Mouse (Mus musculus) liver, postnatal 0 days (tissue): ENCODE measurements around the gene Mthfd1l. TPM values are rescaled to one million over a fixed set of nuclear protein-coding genes. Genes with fewer than 3 reads are reported as not detected.

Experiments used
- ATAC-seq: fragments of 200-750 bp; cut with Nextera tagmentation; 2 replicates; pipeline ENCODE4 v1.8.0; 2017; ENCODE audit warnings: mild to moderate bottlenecking, moderate library complexity
- DNase-seq: peaks from one replicate; pipeline ENCODE4 v3.0.0-alpha.2; 2016
- H3K27ac ChIP-seq: fragments of 300-500 bp; sonication (generic); 2 replicates; pipeline ENCODE4 v1.5.1; 2014; ENCODE audit warnings: antibody characterized with exemption, moderate library complexity, mild to moderate bottlenecking, low read depth
- H3K27me3 ChIP-seq: fragments of 300-500 bp; sonication (generic); 2 replicates; pipeline ENCODE4 v1.6.1; 2014; ENCODE audit warnings: low read length, control low read depth, mixed read lengths; ENCODE audit not compliant: insufficient read depth
- H3K36me3 ChIP-seq: fragments of 300-500 bp; sonication (generic); replicated peaks from 2 replicates; pipeline ENCODE4 v1.6.1; 2014; ENCODE audit warnings: mild to moderate bottlenecking, control low read depth, low read length, moderate library complexity, mixed read lengths; ENCODE audit not compliant: insufficient read depth
- H3K4me1 ChIP-seq: fragments of 300-500 bp; sonication (generic); 2 replicates; pipeline ENCODE4 v1.6.1; 2014; ENCODE audit warnings: antibody characterized with exemption, mild to moderate bottlenecking, control low read depth; ENCODE audit not compliant: insufficient read depth
- H3K4me2 ChIP-seq: fragments of 300-500 bp; sonication (generic); 2 replicates; pipeline ENCODE4 v1.6.1; 2014; ENCODE audit warnings: low read depth, mild to moderate bottlenecking, low read length, moderate library complexity, mixed read lengths
- H3K4me3 ChIP-seq: fragments of 300-500 bp; sonication (generic); 2 replicates; pipeline ENCODE4 v1.5.1; 2014; ENCODE audit warnings: low read depth, low read length
- H3K9ac ChIP-seq: fragments of 300-500 bp; sonication (generic); replicated peaks from 2 replicates; pipeline ENCODE4 v1.6.1; 2014; ENCODE audit warnings: mild to moderate bottlenecking, moderate library complexity
- H3K9me3 ChIP-seq: fragments of 300-500 bp; sonication (generic); 2 replicates; pipeline ENCODE4 v1.6.1; 2016; ENCODE audit warnings: mild to moderate bottlenecking, control low read depth, low read length, mixed read lengths
- CTCF ChIP-seq: sonication (generic); IDR thresholded peaks from 2 replicates; pipeline ENCODE4 v1.5.1; 2016; ENCODE audit warnings: antibody characterized with exemption, low read depth
- EP300 ChIP-seq: IDR thresholded peaks from 2 replicates; pipeline ENCODE4 v1.6.1; 2016; ENCODE audit warnings: antibody characterized with exemption, low read depth, mild to moderate bottlenecking
- WGBS: fragments of 180-500 bp; shearing (Covaris S2); extraction: QIAGEN DNeasy Blood & Tissue Kit; methylation state at CpG from one replicate; pipeline ENCODE4 v1.1.7; 2014; ENCODE audit not compliant: insufficient replicate concordance; 5-methylcytosine and 5-hydroxymethylcytosine counted together
- polyA plus RNA-seq: library from polyadenylated mRNA; unstranded; fragments of >200 nt; fragmentation: Nextera tagmentation; extraction: Ambion mirVana; gene quantifications from 2 replicates; pipeline ENCODE4 v1.2.1, GENCODE M21; 2015

Mthfd1l gene
- polyA plus RNA-seq, 1 experiment from 2014 or later = 8.4 TPM

DNA sequence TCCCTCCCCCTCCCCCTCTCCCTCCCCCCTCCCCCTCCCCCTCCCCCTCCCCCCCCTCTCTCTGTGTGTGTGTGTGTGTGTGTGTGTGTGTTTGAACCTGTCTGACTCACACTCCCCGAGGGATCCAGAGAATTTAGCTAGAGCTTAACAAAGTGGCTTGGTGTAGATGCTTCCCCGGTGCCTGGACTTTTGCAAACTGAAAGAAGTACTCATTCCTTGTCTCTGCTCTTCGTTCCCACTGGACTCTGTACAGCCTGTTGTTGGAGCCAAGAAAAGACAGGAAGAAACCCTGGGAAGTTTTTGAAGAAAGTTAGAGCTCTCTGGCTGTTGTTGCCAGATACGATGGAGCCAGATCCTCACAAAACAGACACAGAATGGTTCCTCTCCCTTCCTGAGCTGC, 73.6 kb downstream of the Mthfd1l start:
- peaks cover 32% of the 10 kb centered on the region for H3K36me3 ChIP-seq

GRCm38 (mm10) chr10:4047666-4048065, 74.7 kb downstream of the Mthfd1l start:
- WGBS = 77% methylated on average over 6 of the region's 6 CpGs
- Histone ChIP-seq H3K4me3 (no peak overlapping the region), H3K9ac (no peak overlapping the region), H3K27me3 (no peaks in the 10 kb centered on the region), H3K36me3 (peaks cover 34% of the 10 kb centered on the region), H3K27ac (no peak overlapping the region), H3K9me3 (no peaks in the 10 kb centered on the region), H3K4me2 (no peak overlapping the region), H3K4me1 (no peaks in the 10 kb centered on the region)
- DNase-seq (no peak), ATAC-seq (no peak)
- TF ChIP-seq CTCF (no peak), EP300 (no peak)

More for the DNA sequence above, 73.6 kb downstream of the Mthfd1l start:
- ATAC-seq (no peak), DNase-seq (no peak)
- H3K4me3 ChIP-seq = no peak overlapping the region
- no peak overlapping the region for H3K9ac ChIP-seq
- TF ChIP-seq EP300 (no peak), CTCF (no peak)
- no peaks in the 10 kb centered on the region for H3K4me1 ChIP-seq
- H3K4me2 ChIP-seq = no peak overlapping the region
- H3K27me3 ChIP-seq = no peaks in the 10 kb centered on the region
- 60% methylated on average over 4 of the region's 4 CpGs for WGBS
- H3K9me3 ChIP-seq = no peaks in the 10 kb centered on the region
- no peak overlapping the region for H3K27ac ChIP-seq

DNA sequence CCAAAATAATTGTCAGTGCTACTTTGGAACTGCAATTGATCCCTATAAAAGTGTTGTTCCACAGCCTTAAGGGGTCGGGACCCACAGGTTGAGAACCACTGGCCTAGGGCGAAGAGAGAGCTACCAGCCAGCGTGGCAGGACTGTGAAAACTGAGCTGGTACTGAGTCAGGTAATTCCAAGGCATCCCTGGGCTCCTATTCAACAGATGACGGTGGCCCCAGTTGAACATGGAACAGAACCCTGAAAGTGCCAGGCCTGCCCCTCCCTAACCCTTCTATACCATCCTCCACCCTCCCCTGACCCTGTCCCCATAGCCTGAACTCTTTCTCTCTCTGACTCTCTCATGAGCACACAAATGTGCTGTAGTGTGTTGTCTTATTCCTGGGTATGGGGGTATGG, 77.3 kb downstream of the Mthfd1l start:
- H3K9me3 ChIP-seq = no peaks in the 10 kb centered on the region
- no peak for TF ChIP-seq EP300
- TF ChIP-seq CTCF = no peak
- H3K27me3 ChIP-seq = no peaks in the 10 kb centered on the region
- H3K27ac ChIP-seq = no peak overlapping the region
- 86% methylated on average over 4 of the region's 4 CpGs for WGBS
- H3K4me1 ChIP-seq = no peaks in the 10 kb centered on the region
- no peak for DNase-seq
- no peak overlapping the region for H3K4me2 ChIP-seq
- no peak overlapping the region for H3K4me3 ChIP-seq
- ATAC-seq = no peak
- peaks cover 29% of the 10 kb centered on the region; the same call in 1 of the 2 replicates for H3K36me3 ChIP-seq
- no peak overlapping the region for H3K9ac ChIP-seq

DNA sequence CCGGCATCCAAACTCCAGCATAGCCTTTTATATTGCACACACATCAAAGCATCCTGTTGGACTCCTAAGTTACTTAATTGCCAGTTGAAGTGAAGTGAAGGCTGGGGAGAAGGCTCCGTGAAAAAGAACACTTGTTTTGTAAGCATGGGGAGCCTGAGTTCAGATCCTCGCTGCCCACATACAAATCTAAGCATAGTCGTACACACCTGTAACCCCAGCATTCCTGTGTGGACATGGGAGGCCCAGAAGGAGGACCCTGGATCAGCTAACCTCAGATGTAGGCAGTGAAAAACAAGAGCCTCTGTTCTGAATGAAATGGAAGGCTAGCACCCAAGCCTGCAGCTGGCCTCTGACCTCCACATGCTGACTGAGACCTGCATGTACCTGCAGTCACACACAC, 79.8 kb downstream of the Mthfd1l start:
- Histone ChIP-seq H3K4me3 (no peak overlapping the region), H3K36me3 (peaks cover 37% of the 10 kb centered on the region), H3K9ac (no peak overlapping the region), H3K27me3 (no peaks in the 10 kb centered on the region), H3K4me2 (no peak overlapping the region), H3K4me1 (no peaks in the 10 kb centered on the region), H3K9me3 (no peaks in the 10 kb centered on the region), H3K27ac (no peak overlapping the region)
- DNase-seq = no peak
- ATAC-seq = no peak
- 87% methylated on average over 4 of the region's 4 CpGs for WGBS
- TF ChIP-seq CTCF (no peak), EP300 (no peak)

DNA sequence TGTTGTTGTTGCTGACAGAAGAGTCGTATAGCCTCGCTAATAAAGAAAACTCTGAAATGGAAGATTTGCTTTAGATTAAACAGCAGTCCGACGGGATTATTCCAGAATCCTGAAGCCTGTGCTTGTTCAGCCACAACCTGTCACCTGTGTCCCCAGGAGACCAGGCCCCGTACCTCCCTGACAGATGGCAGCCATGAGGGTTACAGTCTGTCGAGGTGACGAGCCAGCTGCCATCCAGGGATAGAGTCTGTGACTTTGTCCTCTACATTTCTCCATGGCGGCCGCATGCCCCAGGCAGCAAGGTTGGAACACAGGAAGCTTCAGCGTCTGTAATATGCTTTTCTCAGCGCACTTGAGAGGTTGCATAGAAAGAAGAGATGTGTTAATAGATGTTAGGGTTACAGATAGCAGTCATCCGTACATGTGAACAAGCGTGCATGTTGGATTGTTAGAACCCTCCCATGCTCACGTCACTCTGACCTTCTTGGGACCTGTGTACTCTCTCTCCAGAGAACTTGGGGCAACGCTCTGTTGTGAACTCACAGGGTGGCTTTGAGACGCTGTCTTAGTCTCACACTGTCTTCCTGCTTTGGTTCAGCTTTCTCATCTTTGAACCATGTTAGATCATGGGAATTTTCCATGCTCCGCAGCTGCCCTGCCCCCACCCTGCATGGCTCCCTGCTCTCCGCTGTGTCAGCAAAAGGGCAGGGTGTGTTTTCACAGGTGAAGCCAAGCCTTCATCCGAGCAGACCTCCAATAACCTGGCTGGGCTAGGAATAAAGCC, 80.6 kb downstream of the Mthfd1l start:
- Histone ChIP-seq H3K9ac (no peak overlapping the region), H3K9me3 (no peaks in the 10 kb centered on the region), H3K27ac (no peak overlapping the region), H3K4me1 (no peaks in the 10 kb centered on the region), H3K36me3 (peaks cover 34% of the 10 kb centered on the region), H3K4me3 (no peak overlapping the region), H3K4me2 (no peak overlapping the region), H3K27me3 (no peaks in the 10 kb centered on the region)
- TF ChIP-seq EP300 (no peak), CTCF (no peak)
- ATAC-seq (no peak), DNase-seq (no peak)
- 85% methylated on average over 19 of the region's 19 CpGs for WGBS

- Histone ChIP-seq H3K4me3 (no peak overlapping the region), H3K27me3 (no peaks in the 10 kb centered on the region), H3K9ac (no peak overlapping the region), H3K27ac (no peak overlapping the region), H3K36me3 (peaks cover 25% of the 10 kb centered on the region), H3K4me2 (no peak overlapping the region), H3K4me1 (no peaks in the 10 kb centered on the region), H3K9me3 (no peaks in the 10 kb centered on the region)
- ATAC-seq (no peak), DNase-seq (no peak)
- 88% methylated on average over 1 of the region's 1 CpGs for WGBS
- TF ChIP-seq EP300 (no peak), CTCF (no peak)
Measured at GRCm38 (mm10) chr10:4054589-4054988, 81.7 kb downstream of the Mthfd1l start.

GRCm38 (mm10) chr10:4057397-4057796, 84.5 kb downstream of the Mthfd1l start:
- H3K9ac ChIP-seq = no peak overlapping the region
- WGBS = 89% methylated on average over 3 of the region's 3 CpGs
- DNase-seq = no peak
- no peak for ATAC-seq
- no peaks in the 10 kb centered on the region for H3K27me3 ChIP-seq
- TF ChIP-seq EP300 (no peak), CTCF (no peak)
- no peak overlapping the region for H3K4me2 ChIP-seq
- no peaks in the 10 kb centered on the region for H3K9me3 ChIP-seq
- H3K4me3 ChIP-seq = no peak overlapping the region
- no peaks in the 10 kb centered on the region for H3K4me1 ChIP-seq
- no peak overlapping the region for H3K27ac ChIP-seq
- H3K36me3 ChIP-seq = peaks cover 18% of the 10 kb centered on the region
